Mouse (Mus musculus): ENCODE measurements at regions not wholly inside any gene's neighbourhood (a gene's known extent, or its start where the extent isn't known, plus 50 kb on each side); places are given as distances from the start of the nearest gene placed in this dataset.

DNA sequence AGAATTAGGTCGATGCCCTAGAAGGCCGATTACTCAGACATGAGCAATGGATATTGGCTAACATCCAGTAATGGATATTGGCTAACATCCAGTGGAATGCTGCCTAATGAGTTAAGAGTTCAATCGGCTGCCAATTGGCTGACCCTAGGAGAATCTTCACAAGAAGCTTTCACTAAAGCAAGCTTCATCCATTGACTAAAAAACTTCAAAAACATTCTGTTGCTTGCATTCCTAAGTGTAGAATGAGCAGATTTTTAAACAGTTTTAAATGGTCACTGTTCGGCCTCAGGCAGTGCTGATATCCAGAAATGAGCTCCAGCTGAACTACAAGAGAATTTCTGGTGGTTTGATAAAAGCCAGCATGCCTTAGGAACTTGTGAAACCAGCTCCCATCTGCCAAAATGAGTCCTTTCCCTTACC, 56.8 kb upstream of the Cenpe start:
- H3K9ac ChIP-seq (replicated peaks; ENCODE audit: low read depth, low read length): no peak overlapping the region
- H3K27me3 ChIP-seq (ENCODE audit: control insufficient read depth, insufficient read depth, low read length): no peaks in the 10 kb centered on the region
- H3K4me1 ChIP-seq (ENCODE audit: control insufficient read depth, insufficient read depth, low read length): no peaks in the 10 kb centered on the region
- no peaks in the 10 kb centered on the region for H3K36me3 ChIP-seq (ENCODE audit: control insufficient read depth, insufficient read depth, low read length)
- 39% methylated on average over 4 of the region's 4 CpGs for WGBS
- no peak overlapping the region for H3K4me3 ChIP-seq (ENCODE audit: low read depth, low read length)
- H3K27ac ChIP-seq (ENCODE audit: low read length): no peak overlapping the region
- H3K9me3 ChIP-seq (ENCODE audit: control insufficient read depth, low read depth, low read length): no peaks in the 10 kb centered on the region
- ATAC-seq (ENCODE audit: insufficient number of reproducible peaks, insufficient read depth, low FRiP score, low read depth): peak; percentile 71; the same call in 1 of the 2 replicates
- H3K4me2 ChIP-seq (replicated peaks; ENCODE audit: low read depth, low read length): no peak overlapping the region
